Mouse (Mus musculus): ENCODE data around the gene Rimklb. TPM values are rescaled to one million over a fixed set of nuclear protein-coding genes. Genes with fewer than 3 reads are reported as not detected.

The Rimklb gene
- not detected for total RNA-seq (2023)

GRCm38 (mm10) chr6:122498661-122499060 lies at the start of gene Rimklb:
Rimklb (minus strand) TSS chr6:122498761.

GRCm38 (mm10) chr6:122505545-122505944 lies 7.0 kb upstream of the Rimklb start, which contains the start of gene Mfap5:
Mfap5 (plus strand) TSS chr6:122505845.

Other genes starting within 250 kb of the Rimklb start
- not detected for gene Klrg1, start 215.9 kb downstream of the Rimklb start, total RNA-seq (2023)
- gene M6pr, start 190.0 kb downstream of the Rimklb start, total RNA-seq (2023) = 100 to 1,000 TPM; 140 TPM
- 10 to 100 TPM; 40.7 to 45.5 TPM for gene Phc1, start 158.2 kb downstream of the Rimklb start, total RNA-seq (2023)
- not detected for gene Mfap5, start 7.1 kb upstream of the Rimklb start, total RNA-seq (2023)
- gene Aicda, start 55.0 kb upstream of the Rimklb start, total RNA-seq (2023) = 1 to 10 TPM; 1.3 to 1.7 TPM
- gene Apobec1, start 103.7 kb upstream of the Rimklb start, total RNA-seq (2023) = 10 to 100 TPM; 79.0 to 85.0 TPM
- not detected for gene Gdf3, start 111.3 kb upstream of the Rimklb start, total RNA-seq (2023)
- not detected for gene Dppa3, start 127.6 kb upstream of the Rimklb start, total RNA-seq (2023)
- gene Nanog, start 208.7 kb upstream of the Rimklb start, total RNA-seq (2023) = not detected

All from B cell, adult 67 days (primary cell).